Mouse (Mus musculus) granulocyte monocyte progenitor cell, adult 5-6 weeks (primary cell): Measurements from ENCODE around the gene Slc27a1. TPM values are rescaled to one million over a fixed set of nuclear protein-coding genes. Genes with fewer than 3 reads are reported as not detected.
A peak's percentile ranks its signal among the peaks of the same experiment; 100 is the strongest.
"Not testable (repeated sequence)": the region's sequence is repeated elsewhere in the genome, so short reads cannot be mapped to it uniquely, and the experiment has no call there.

Source experiments
- ATAC-seq: replicated peaks from 2 replicates; pipeline ENCODE4 v1.8.0; 2016; ENCODE audit warnings: mild to moderate bottlenecking, moderate TSS enrichment, inconsistent platforms; ENCODE audit not compliant: poor library complexity, severe bottlenecking
- total RNA-seq, 2 experiments: library from RNA; stranded (forward) in 1 of 2; stranded (reverse) in 1 of 2; fragments of 200-712, 200-1000 nt in 1 of 2; fragments of >200 nt in 1 of 2; fragmentation: Nextera tagmentation in 1 of 2; gene quantifications; 2 replicates each; pipeline ENCODE4 v1.2.3; 2014 to 2017

Gene Slc27a1
- 7.8 and 10.2 TPM in 2 replicates for total RNA-seq (2014; fragmentation: Nextera tagmentation)
- total RNA-seq (2017): 3.3 and 6.2 TPM in 2 replicates

DNA sequence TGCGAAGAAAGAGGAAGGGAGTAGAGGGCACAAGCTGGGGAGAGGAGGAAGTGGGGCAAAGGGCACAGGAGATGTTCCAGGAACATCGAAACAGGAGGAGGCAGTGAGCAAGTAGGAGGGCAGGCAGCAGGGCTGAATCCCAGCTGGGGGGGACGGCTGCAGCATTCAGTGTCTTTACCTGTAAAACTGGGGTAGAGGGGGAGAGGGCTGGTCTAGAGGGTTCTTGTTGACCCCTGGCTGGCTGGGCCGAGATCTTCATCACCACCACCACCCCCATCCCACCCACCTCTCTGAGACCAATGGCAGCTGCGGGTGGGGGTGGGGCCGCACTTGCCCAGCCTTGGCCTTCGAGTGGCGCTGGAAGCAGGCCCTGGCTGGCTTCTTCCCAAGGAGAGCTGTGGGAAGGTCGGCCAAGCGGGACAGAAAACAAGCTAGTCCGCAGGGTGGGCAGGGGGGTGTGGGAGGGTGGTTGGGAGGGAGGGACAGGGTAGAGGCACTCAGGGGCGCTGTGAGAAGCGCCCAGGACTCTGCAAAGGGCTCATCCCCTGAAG is at the start of gene Slc27a1:
Slc27a1 (plus strand) TSS at position 496 of the 551 bp plus-strand sequence.
- peak; percentile 52 for ATAC-seq

DNA sequence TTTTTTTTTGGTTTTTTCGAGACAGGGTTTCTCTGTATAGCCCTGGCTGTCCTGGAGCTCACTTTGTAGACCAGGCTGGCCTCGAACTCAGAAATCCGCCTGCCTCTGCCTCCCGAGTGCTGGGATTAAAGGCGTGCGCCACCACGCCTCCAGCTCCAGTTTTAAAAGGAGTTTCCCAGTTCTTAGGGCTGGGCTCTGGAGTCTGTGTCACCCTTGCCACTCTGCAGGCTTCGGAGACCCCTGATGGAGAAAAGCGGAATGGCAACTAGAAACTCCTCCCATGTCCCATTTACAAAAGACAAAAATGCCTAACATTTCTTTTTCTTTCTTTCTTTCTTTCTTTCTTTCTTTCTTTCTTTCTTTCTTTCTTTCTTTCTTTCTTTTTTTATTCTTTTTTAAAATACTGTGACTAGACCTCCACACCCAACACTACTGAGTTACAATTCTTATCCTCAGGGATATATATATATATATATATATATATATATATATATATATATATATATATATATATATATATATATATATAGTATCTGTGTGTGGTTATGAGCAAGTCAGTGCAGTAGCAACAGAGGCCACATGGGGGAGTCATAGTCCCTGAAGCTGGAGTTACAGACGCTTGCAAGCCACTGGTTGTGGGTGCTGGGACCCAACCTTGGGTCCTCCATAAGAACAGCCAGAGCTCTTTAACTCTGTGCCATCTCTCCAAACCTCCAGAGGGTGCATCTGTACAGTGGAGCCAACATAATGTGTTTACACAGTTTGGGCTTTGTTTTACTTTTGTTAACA is 49.5 kb upstream of the Slc27a1 start:
- ATAC-seq: peak; percentile 61

- ATAC-seq: peak; percentile 98
Observed at GRCm38 (mm10) chr8:71521634-71522033, 47.0 kb upstream of the Slc27a1 start.

GRCm38 (mm10) chr8:71525226-71526050 is 43.2 kb upstream of the Slc27a1 start, which contains the start of gene Ccdc194:
Gene Ccdc194, minus strand, starts transcription at chr8:71525711.
- ATAC-seq: no peak

DNA sequence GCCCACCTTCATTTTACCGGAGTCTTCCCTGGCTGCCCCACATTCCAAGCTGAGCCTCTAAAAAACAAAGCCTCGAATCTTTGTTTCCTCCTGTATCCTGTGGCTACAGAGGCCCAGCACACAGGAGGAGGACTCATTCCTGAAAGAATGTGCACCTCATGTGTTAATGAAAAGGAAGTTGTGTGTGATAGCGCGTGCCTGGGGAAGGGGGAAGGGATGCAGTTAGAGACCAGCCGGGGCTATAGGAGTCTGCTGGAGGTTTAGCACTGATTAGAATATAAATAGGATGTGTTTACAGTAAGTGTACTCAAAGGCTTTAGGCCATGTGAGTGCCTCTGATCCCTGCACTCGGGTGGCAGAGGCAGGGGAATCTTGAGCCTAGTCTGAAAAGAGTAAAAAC is 42.4 kb upstream of the Slc27a1 start:
- no peak for ATAC-seq

GRCm38 (mm10) chr8:71527162-71527870 is 41.4 kb upstream of the Slc27a1 start:
- no peak for ATAC-seq

DNA sequence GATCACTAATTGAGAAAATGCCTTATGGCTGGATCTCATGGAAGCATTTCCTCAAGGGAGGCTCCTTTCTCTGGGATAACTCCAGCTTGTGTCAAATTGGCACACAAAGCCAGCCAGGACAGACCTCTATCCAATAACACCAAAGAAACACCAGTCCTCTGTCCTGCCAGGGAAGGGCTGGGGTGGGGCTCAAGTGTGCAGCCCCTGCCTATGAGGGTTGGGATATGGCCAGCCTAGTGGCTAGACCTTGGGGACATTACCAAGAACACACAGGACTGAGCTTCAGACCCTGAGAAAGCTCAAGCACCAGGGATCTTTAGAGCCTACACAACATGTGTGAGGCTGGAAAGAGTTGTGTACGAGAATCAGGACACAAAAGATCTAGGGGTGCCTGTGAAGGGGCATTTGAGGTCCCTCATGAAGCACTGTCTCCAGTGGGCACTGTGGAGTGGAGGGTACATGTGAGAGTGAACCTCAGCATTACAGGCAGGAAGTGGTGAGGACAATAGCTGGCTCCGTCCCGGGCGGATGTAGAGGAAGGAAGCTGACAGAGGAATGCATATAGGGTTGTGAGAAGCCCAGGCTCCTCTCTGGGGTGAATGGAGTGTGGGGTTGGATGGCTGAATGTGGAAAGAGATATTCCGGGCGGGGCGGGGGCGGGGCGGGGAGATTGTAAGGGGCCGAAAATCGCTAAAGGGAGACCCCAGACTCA is 40.2 kb upstream of the Slc27a1 start:
- peak; percentile 93 for ATAC-seq

DNA sequence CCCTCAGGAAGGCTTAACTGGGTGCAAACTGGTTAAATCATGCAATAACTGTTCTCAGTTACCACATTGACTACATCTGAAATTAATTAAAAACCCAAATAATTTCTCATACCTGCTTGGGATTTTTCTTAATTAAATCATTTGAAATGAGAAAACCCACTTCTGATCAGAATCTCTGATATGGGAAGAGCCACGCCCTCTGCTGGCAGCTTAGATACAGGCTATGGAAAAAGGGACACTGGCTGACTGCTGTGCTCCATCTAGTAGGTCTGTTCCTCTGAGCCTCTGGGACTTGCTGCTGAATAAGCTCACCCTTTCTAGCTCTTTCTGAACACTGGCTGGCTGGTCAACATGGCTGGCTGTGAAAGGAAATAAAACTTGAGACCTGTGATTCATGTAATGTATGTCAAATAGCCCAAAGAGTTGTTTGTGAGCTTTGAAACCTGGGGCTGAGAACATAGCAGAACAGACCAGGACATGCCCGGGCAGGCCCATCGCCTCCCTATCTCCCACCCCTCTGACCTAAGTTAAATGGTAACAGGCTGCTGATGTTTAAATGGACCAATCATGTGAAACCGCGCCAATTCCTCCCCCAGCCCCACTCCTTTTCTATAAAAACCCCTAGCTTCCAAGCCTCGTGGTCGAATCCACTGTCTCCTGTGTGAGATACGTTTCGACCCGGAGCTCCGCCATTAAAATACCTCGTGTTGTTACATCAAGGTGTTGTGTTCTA is 37.8 kb upstream of the Slc27a1 start:
- ATAC-seq: not testable (repeated sequence)

- ATAC-seq: no peak
Observed at GRCm38 (mm10) chr8:71534263-71534810, 34.3 kb upstream of the Slc27a1 start.

GRCm38 (mm10) chr8:71535663-71536062 is 33.0 kb upstream of the Slc27a1 start:
- peak; percentile 46 for ATAC-seq

DNA sequence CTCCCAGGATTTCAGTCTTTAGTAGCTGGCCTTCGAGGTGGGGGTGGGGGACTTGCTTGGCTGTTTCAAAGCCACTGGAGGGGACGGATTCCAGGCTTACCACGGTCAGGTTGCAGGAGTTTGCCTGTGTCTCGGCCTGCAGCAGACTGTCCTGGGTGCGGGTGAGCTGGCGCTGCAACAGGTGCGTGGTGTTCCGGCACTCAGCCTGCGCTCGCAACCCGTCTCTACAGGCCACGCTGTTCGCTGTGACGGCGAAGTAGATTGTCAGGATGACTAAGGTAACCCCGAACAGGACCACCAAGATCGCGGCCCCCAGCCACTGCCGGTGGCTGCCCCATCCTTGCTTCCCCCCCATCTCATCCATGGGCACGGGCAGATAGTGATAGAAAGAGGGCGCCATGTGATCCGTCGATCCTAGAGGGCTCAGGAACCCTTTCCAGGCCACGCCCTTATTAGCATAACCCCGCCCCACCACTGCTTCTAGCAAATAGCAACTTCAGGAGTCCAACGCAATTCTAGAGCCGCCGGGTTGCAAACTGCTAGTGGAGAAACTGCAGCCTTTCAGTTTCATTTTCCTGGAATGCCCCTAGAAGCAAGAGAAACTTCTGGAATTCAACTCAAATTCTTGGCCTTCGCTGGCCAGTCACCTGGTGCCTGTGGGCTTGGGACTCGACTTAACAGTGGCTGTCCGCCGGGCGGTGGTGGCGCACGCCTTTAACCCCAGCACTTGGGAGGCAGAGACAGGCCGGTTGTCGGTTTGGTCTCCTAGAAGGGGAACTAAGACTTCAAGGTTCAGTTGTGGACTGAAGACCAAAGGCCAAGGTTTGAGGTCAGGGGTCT is 31.4 kb upstream of the Slc27a1 start, which contains the start of gene Bst2:
Bst2 (minus strand) TSS at position 429 of the 840 bp plus-strand sequence.
- ATAC-seq: peak; percentile 90

- peak; percentile 96 for ATAC-seq
Observed at GRCm38 (mm10) chr8:71542632-71543343, 25.9 kb upstream of the Slc27a1 start, which contains the start of gene Mvb12a. Gene Mvb12a, plus strand, starts transcription at chr8:71542922.

DNA sequence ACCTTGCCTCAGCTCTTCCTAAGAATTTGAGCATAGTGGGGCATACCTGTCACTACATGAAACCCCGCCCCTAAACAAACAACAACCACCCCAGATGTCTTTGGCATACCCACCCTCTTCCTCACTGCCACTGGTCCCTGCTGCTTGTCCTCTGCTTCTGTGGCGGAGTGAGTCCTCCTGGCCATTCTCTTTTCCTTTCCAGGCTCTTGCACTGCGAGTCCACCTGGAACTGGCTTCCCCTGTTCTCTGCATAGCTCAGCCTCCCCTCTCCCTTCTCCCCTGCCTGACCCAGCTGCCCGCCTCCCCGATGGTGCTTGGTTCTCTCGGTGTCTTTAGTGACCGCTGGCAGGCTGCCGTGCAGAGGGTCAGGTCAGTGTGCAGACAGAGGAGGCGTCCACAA is 24.9 kb upstream of the Slc27a1 start:
- ATAC-seq: no peak

GRCm38 (mm10) chr8:71545053-71545452 is 23.6 kb upstream of the Slc27a1 start:
- no peak for ATAC-seq

- no peak for ATAC-seq
Observed at GRCm38 (mm10) chr8:71547590-71547989, 21.1 kb upstream of the Slc27a1 start.

- ATAC-seq: no peak
Observed at GRCm38 (mm10) chr8:71550754-71551153, 17.9 kb upstream of the Slc27a1 start.

DNA sequence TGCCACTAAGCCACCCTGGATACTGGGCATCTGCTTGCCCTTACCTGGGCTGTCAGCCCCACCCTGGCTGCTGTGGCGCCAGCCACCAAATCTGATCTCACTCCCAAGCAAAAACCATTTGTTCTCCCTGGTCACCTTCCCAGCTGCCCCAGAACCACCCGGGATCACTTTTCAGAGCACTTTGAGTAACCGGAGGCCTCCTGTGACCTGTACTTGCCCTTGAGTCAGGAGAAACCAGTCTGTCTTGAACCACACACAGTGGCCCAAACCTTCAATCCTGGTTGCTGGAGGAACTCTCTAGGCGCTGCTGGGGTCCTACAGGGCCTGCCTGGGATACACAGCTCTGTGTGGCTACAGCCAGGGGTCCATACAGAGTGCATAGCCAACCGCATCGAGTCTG is 15.9 kb upstream of the Slc27a1 start:
- no peak for ATAC-seq
